Mouse (Mus musculus) adrenal gland, adult 18-20 months (tissue): Measurements from ENCODE around the gene Mitf. TPM values are rescaled to one million over a fixed set of nuclear protein-coding genes. Genes with fewer than 3 reads are reported as not detected.

Experiments used
- DNase-seq, 2 experiments: peaks; one replicate each; pipeline ENCODE4 v3.0.0; 2021 to 2022; ENCODE audit warnings: low spot score in 2 of 2
- total RNA-seq, 2 experiments: library from RNA; stranded (reverse); gene quantifications; 1 replicate in 1 of 2; 2 replicates in 1 of 2; pipeline ENCODE4 v1.2.3; 2021

The Mitf gene
- total RNA-seq, 2 experiments from 2014 or later: 7.9 to 8.4 TPM

GRCm38 (mm10) chr6:97820505-97820904, 13.7 kb downstream of the Mitf start:
- DNase-seq: no peak

GRCm38 (mm10) chr6:97821811-97822210, 15.0 kb downstream of the Mitf start:
- DNase-seq: no peak

GRCm38 (mm10) chr6:97826642-97827275, 19.9 kb downstream of the Mitf start:
- DNase-seq: no peak

GRCm38 (mm10) chr6:97828021-97828420, 21.2 kb downstream of the Mitf start:
- no peak for DNase-seq

GRCm38 (mm10) chr6:97828822-97829719, 22.2 kb downstream of the Mitf start:
- no peak for DNase-seq

- no peak for DNase-seq
Observed at GRCm38 (mm10) chr6:97832501-97832900, 25.6 kb downstream of the Mitf start.

GRCm38 (mm10) chr6:97836176-97836575, 29.3 kb downstream of the Mitf start:
- no peak for DNase-seq

GRCm38 (mm10) chr6:97837711-97838110, 30.9 kb downstream of the Mitf start:
- no peak for DNase-seq

- DNase-seq: no peak
Observed at GRCm38 (mm10) chr6:97839568-97839967, 32.7 kb downstream of the Mitf start.

GRCm38 (mm10) chr6:97844112-97844511, 37.3 kb downstream of the Mitf start:
- no peak for DNase-seq

GRCm38 (mm10) chr6:97848191-97848857, 41.5 kb downstream of the Mitf start:
- DNase-seq: no peak

- DNase-seq: no peak
Observed at GRCm38 (mm10) chr6:97854236-97854635, 47.4 kb downstream of the Mitf start.

- no peak for DNase-seq
Observed at GRCm38 (mm10) chr6:97855420-97856170, 48.7 kb downstream of the Mitf start.

- DNase-seq: no peak
Observed at GRCm38 (mm10) chr6:97856502-97856901, 49.6 kb downstream of the Mitf start.

- DNase-seq: no peak
Observed at GRCm38 (mm10) chr6:97857690-97858089, 50.8 kb downstream of the Mitf start.

GRCm38 (mm10) chr6:97866575-97866974, 59.7 kb downstream of the Mitf start:
- no peak for DNase-seq

GRCm38 (mm10) chr6:97868005-97868404, 61.2 kb downstream of the Mitf start:
- no peak for DNase-seq

GRCm38 (mm10) chr6:97869953-97870352, 63.1 kb downstream of the Mitf start:
- DNase-seq: no peak

GRCm38 (mm10) chr6:97871296-97872030, 64.6 kb downstream of the Mitf start:
- DNase-seq: no peak

- no peak for DNase-seq
Observed at GRCm38 (mm10) chr6:97873102-97873501, 66.2 kb downstream of the Mitf start.
